Mouse (Mus musculus) embryonic fibroblast, embryonic 13.5 days (primary cell): ENCODE data around the gene Cpa1. TPM values are rescaled to one million over a fixed set of nuclear protein-coding genes. Genes with fewer than 3 reads are reported as not detected.

Experiments
- H3K27ac ChIP-seq: 2 replicates; pipeline ENCODE4 v1.5.1; 2012; ENCODE audit warnings: low read length, control low read depth, inconsistent platforms; ENCODE audit not compliant: insufficient read depth
- H3K4me1 ChIP-seq: 2 replicates; pipeline ENCODE4 v1.6.1; 2011; ENCODE audit warnings: low read length; ENCODE audit not compliant: control insufficient read depth, insufficient read depth
- H3K4me3 ChIP-seq: 2 replicates; pipeline ENCODE4 v1.5.1; 2011; ENCODE audit warnings: mild to moderate bottlenecking, control low read depth, low read length; ENCODE audit not compliant: insufficient read depth
- CTCF ChIP-seq: IDR thresholded peaks from 2 replicates; pipeline ENCODE4 v1.5.1; 2011; ENCODE audit warnings: mild to moderate bottlenecking, control low read depth, low read length, moderate library complexity, borderline replicate concordance; ENCODE audit not compliant: insufficient read depth
- POLR2A ChIP-seq: IDR thresholded peaks from 2 replicates; pipeline ENCODE4 v1.6.1; 2011; ENCODE audit warnings: low read depth, mild to moderate bottlenecking, control low read depth, low read length, moderate library complexity
- polyA plus RNA-seq: library from polyadenylated mRNA; stranded (reverse); fragments of >200 nt; gene quantifications from 2 replicates; pipeline ENCODE4 v1.2.4, GENCODE M21; 2011; ENCODE audit warnings: low read depth; ENCODE audit not compliant: missing spikeins, insufficient read length

Gene Cpa1
- polyA plus RNA-seq, 1 experiment, result not detected

DNA sequence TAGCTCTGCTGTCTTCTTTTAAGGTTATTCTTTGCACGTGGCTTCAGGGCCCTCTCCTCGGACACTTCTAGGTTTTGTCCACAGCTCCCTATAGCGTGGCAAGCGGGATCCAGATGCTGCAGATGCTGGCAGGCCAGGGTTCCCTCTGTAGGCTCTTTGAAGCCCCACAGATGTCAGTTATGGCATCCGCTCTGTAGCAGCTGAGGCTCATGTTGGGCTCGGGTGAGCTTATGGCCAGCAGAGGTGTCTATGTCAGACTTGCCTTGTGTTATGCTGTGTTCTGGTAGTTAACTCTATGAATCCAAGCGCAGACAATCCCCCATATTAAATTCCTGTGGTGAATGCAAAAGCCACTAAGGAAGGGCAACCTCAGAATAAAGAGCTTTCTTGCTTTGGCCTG is 41.4 kb downstream of the Cpa1 start:
- TF ChIP-seq CTCF (no peak), POLR2A (no peak)
- Histone ChIP-seq H3K4me3 (no peak overlapping the region), H3K27ac (no peak overlapping the region), H3K4me1 (peaks cover 8% of the 10 kb centered on the region; the same call in 1 of the 2 replicates)

- H3K4me1 ChIP-seq, result peaks cover 6% of the 10 kb centered on the region; the same call in 1 of the 2 replicates
- H3K27ac ChIP-seq, result peak overlapping the region; percentile 56; the same call in 1 of the 2 replicates
- no peak overlapping the region for H3K4me3 ChIP-seq
- TF ChIP-seq CTCF (no peak), POLR2A (no peak)
Observed at GRCm38 (mm10) chr6:30681935-30682900, 43.2 kb downstream of the Cpa1 start.

DNA sequence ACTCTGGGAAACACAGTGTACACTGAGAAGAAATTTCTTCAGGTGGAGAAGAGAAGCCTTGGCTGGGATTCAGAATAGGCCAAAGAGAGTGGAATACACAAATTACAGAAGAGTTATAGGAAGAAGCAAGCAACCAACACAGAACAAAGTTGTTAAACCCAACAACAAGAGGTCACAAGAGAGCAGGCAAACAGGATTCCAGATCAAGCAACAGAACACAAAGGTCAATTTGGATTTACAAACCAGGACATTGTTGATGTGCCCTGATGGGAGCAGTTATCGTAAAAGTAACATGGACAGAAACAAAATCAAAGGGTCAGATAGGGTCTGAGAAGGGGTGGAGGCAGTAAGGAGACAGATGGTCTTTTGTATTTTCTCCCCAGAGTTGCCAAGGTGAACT is 45.6 kb downstream of the Cpa1 start:
- TF ChIP-seq POLR2A, result no peak
- no peak for TF ChIP-seq CTCF
- no peak overlapping the region for H3K27ac ChIP-seq
- H3K4me3 ChIP-seq, result no peak overlapping the region
- H3K4me1 ChIP-seq, result peaks cover 12% of the 10 kb centered on the region

- TF ChIP-seq CTCF (no peak), POLR2A (no peak)
- Histone ChIP-seq H3K4me3 (no peak overlapping the region), H3K4me1 (peaks cover 12% of the 10 kb centered on the region), H3K27ac (peak overlapping the region; percentile 60)
Observed at GRCm38 (mm10) chr6:30687198-30687597, 48.2 kb downstream of the Cpa1 start.

DNA sequence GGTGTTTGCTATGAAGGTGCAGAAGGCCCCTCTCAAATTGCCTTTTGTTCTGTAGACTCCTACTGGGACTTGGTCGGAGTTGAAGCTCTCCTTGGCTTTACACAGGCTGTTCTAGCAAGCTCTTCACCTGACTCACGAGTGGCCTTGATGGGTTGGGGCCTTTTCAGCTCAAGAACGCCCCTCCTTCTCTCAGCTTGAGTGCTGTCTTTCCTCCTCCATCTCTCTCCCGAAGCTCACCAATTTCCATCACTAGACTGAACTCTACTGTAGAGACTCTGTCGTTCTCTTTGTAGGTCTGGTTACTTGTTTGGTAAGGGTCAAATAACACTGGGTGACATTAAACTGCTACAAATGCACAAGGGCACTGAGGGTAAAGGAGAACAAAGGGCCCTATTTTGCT is 53.8 kb downstream of the Cpa1 start:
- no peak for TF ChIP-seq CTCF
- TF ChIP-seq POLR2A, result no peak; the same call in 1 of the 2 replicates
- peak overlapping the region; percentile 54 for H3K4me3 ChIP-seq
- H3K27ac ChIP-seq, result 0 out of 2 replicates have a peak overlapping the region, but pooled peaks have one; percentile 85
- peaks cover under 1% of the 10 kb centered on the region; the same call in 1 of the 2 replicates for H3K4me1 ChIP-seq

DNA sequence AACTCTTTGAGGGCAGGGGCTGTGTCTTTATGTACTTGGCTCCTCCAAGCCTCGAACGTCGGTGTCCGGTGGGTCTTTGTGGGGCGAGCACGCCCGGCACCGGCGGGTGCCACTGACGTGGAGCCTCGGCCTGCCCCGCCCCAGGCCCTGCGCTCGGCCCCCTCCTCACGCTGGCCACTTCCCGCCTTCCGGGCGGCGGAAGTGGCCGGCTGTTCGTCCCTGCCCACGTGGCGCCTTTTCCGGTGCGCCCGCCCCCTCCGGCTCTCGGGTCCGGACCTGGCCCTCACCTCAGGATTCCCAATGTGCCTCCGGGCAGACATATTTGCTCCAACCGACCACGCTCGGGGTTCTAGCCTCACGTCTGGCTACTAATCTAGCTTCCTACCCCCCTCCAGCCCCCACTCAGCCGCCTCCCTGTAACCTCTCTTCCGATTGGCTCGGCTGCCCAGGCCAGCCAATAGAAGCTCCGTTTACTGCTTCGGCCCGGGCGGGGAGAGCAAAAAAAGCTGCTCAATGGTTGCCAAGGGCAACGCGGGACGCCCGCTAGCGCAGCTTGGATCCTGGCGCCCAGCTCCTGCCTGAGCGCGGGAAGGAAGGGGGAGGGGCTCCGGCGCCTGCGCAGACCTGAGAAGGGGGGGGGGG is 54.5 kb downstream of the Cpa1 start, which contains the start of gene Cep41:
Gene Cep41, minus strand, starts transcription at position 400 of the 642 bp plus-strand sequence.
- TF ChIP-seq CTCF (no peak), POLR2A (peak; percentile 53)
- no peaks in the 10 kb centered on the region for H3K4me1 ChIP-seq
- peak within 1 kb of the TSS; percentile 54 for H3K4me3 ChIP-seq
- H3K27ac ChIP-seq, result peak within 1 kb of the TSS; percentile 85

DNA sequence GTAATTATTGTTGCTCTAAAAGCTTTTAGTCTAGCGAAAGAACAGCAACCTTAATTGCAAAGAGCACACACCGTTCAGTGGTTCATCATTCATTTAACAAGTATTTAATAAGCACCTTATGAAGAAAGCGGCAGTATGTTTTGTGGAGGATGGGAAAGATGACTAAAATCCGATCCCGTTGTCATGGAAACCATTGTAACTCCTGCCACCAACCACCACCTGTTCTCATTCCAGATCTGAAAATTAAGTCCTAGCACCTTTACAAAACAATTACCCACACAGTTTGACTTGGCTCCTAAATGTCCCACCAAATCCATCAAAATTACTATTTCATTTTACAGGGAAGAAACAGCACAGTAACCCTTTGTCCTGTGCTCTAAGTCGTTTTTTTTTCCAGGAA is 55.2 kb downstream of the Cpa1 start:
- Histone ChIP-seq H3K4me3 (no peak overlapping the region), H3K4me1 (no peaks in the 10 kb centered on the region), H3K27ac (no peak overlapping the region)
- TF ChIP-seq CTCF (no peak), POLR2A (peak; percentile 11; the same call in 1 of the 2 replicates)

Other genes with a start within 250 kb of the Cpa1 start
- 27.4 and 29.0 TPM in 2 replicates for gene Zc3hc1, start 248.2 kb upstream of the Cpa1 start, polyA plus RNA-seq
- 39.0 and 54.6 TPM in 2 replicates for gene Klhdc10, start 237.3 kb upstream of the Cpa1 start, polyA plus RNA-seq
- 68.8 and 84.7 TPM in 2 replicates for gene Tmem209, start 129.4 kb upstream of the Cpa1 start, polyA plus RNA-seq
- not detected in 2 replicates for gene Ssmem1, start 129.4 kb upstream of the Cpa1 start, polyA plus RNA-seq
- gene Cpa2, start 97.6 kb upstream of the Cpa1 start, polyA plus RNA-seq, result 1.2 TPM in 1 of 2 replicates, not detected in the other
- 1.5 and 2.1 TPM in 2 replicates for gene Cpa4, start 70.8 kb upstream of the Cpa1 start, polyA plus RNA-seq
- not detected in 2 replicates for gene Cpa5, start 28.2 kb upstream of the Cpa1 start, polyA plus RNA-seq
- 8.7 and 14.9 TPM in 2 replicates for gene Cep41, start 54.5 kb downstream of the Cpa1 start, polyA plus RNA-seq
- gene Mest, start 84.3 kb downstream of the Cpa1 start, polyA plus RNA-seq, result 44.3 and 540 TPM in 2 replicates